Mouse (Mus musculus) heart, postnatal 0 days (tissue): ENCODE data around the gene Commd1.

ENCODE experiments used
- CTCF ChIP-seq: IDR thresholded peaks from 2 replicates; pipeline ENCODE4 v1.5.1; 2016; ENCODE audit warnings: antibody characterized with exemption, control low read depth, low read depth
- EP300 ChIP-seq: IDR thresholded peaks from 2 replicates; pipeline ENCODE4 v1.6.1; 2016; ENCODE audit warnings: antibody characterized with exemption, low read depth

DNA sequence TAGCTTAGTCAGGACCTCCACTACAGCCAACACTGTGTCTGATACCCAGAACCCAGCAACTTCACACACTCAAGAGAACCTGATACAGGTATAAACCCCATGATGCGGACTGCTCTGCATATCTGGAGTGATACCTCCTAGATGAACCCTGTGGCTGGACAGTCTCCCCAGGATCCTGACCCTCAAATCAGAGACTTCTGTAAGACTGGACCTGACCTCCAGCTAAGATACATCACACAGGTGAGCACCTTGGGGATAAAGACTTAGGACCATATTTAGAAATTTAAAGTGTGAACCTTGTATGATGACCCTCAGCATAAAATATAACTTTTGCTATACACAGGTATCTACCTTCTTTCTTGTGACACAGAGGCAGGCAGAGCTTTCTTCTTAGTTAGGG lies 11.6 kb downstream of the Commd1 start:
- TF ChIP-seq CTCF (no peak), EP300 (no peak)
